Mouse (Mus musculus) bone marrow macrophage, adult 2 months (primary cell): ENCODE data around the gene Hspb9. TPM values are rescaled to one million over a fixed set of nuclear protein-coding genes. Genes with fewer than 3 reads are reported as not detected.

Source experiments
- H3K27ac ChIP-seq: 2 replicates; pipeline ENCODE4 v1.5.1; 2012; ENCODE audit warnings: low read depth, low read length; ENCODE audit not compliant: insufficient read depth
- H3K4me1 ChIP-seq: 2 replicates; pipeline ENCODE4 v1.6.1; 2012; ENCODE audit warnings: low read length; ENCODE audit not compliant: control insufficient read depth, insufficient read depth
- H3K4me3 ChIP-seq: 2 replicates; pipeline ENCODE4 v1.5.1; 2012; ENCODE audit warnings: mild to moderate bottlenecking, low read length, moderate library complexity; ENCODE audit not compliant: insufficient read depth
- CTCF ChIP-seq: IDR thresholded peaks from 2 replicates; pipeline ENCODE4 v1.5.1; 2012; ENCODE audit warnings: low read depth, mild to moderate bottlenecking, low read length, moderate library complexity
- POLR2A ChIP-seq: IDR thresholded peaks from 2 replicates; pipeline ENCODE4 v1.6.1; 2012; ENCODE audit warnings: mild to moderate bottlenecking, low read depth, low read length, borderline replicate concordance
- polyA plus RNA-seq: library from polyadenylated mRNA; stranded (reverse); fragments of >200 nt; gene quantifications from 2 replicates; pipeline ENCODE4 v1.2.4, GENCODE M21; 2012; ENCODE audit not compliant: missing spikeins, insufficient read depth, insufficient read length

Gene Hspb9
- polyA plus RNA-seq, 1 experiment, result not detected

GRCm38 (mm10) chr11:100690389-100690788 lies 23.3 kb upstream of the Hspb9 start:
- no peak for TF ChIP-seq CTCF
- TF ChIP-seq POLR2A, result no peak
- H3K4me1 ChIP-seq, result peaks cover 3% of the 10 kb centered on the region; the same call in 1 of the 2 replicates
- H3K27ac ChIP-seq, result no peak overlapping the region
- no peak overlapping the region for H3K4me3 ChIP-seq

GRCm38 (mm10) chr11:100692164-100692616 lies 21.5 kb upstream of the Hspb9 start, which contains the start of gene Zfp385c:
Gene Zfp385c (minus strand): TSS chr11:100692455.
- TF ChIP-seq POLR2A (no peak), CTCF (no peak)
- Histone ChIP-seq H3K27ac (no peak within 1 kb of the TSS), H3K4me3 (peak within 1 kb of the TSS; percentile 37), H3K4me1 (peaks cover 3% of the 10 kb centered on the region; the same call in 1 of the 2 replicates)

- H3K4me3 ChIP-seq, result no peak overlapping the region
- TF ChIP-seq CTCF (no peak), POLR2A (no peak)
- H3K4me1 ChIP-seq, result peaks cover 3% of the 10 kb centered on the region; the same call in 1 of the 2 replicates
- no peak overlapping the region for H3K27ac ChIP-seq
Observed at GRCm38 (mm10) chr11:100693154-100693553, 20.5 kb upstream of the Hspb9 start.

DNA sequence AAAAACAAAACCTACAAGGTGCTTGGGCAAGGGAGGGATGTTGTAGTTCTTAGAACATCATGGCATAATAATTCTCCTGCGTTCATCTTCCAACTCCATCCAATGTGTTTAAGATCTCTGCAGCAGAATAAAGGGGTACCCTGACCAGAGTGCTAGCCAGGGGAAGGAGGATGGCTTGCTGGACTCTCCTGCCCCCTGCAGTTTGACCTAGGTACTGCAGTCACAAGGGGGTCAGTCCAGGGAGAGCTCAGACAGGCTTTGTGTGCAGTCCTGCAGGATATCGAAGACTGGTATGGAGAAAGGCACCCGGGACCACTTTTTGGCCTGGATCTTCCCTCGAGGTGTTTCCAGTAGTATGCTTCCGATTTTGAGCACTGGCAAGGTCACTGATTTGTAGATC lies 18.7 kb upstream of the Hspb9 start:
- TF ChIP-seq POLR2A (no peak), CTCF (peak; percentile 63; the same call in 1 of the 2 replicates)
- Histone ChIP-seq H3K4me3 (no peak overlapping the region), H3K27ac (no peak overlapping the region), H3K4me1 (peaks cover 3% of the 10 kb centered on the region; the same call in 1 of the 2 replicates)

DNA sequence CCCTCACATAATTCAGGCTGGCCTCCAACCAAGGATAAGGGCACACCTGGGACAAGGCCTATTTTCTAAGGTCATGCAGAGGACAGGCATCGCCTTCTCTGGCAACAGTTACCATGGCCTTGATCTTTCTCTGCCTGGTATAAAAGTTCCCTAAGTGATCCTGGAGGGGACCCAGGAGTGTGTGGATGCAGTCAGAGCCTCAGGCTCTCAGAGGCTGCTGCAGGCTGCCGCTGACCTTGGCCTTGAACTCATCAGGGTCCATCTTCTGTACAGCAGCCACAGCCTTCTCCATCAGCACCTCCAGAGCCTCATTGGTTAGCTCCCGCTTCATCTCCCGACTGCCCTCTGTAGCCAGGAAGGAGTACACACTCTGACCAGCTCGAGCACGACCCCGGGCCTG lies 15.7 kb upstream of the Hspb9 start:
- no peak overlapping the region for H3K27ac ChIP-seq
- no peak overlapping the region for H3K4me3 ChIP-seq
- H3K4me1 ChIP-seq, result peaks cover 9% of the 10 kb centered on the region
- TF ChIP-seq CTCF (no peak), POLR2A (no peak)

DNA sequence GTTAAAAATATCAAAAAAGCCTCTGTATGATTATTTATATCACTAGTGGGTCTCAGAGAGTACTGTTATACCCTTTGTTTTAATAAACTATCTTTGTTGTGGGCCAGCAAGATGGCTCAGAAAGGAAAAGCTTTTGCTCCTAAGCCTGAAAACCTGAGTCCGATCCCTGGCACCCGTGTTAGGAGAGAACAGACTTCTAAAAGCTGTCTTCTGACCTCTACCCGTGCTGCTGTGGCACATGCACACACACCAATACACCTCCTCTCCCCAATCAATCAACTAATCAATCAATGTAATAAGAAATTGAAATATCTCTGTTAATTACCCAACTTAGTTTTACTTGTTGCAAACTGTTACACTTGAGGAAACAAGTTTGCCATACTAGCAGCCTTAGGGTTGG lies 12.9 kb upstream of the Hspb9 start:
- TF ChIP-seq POLR2A (no peak), CTCF (no peak)
- H3K4me3 ChIP-seq, result no peak overlapping the region
- H3K27ac ChIP-seq, result no peak overlapping the region
- peaks cover 17% of the 10 kb centered on the region for H3K4me1 ChIP-seq

DNA sequence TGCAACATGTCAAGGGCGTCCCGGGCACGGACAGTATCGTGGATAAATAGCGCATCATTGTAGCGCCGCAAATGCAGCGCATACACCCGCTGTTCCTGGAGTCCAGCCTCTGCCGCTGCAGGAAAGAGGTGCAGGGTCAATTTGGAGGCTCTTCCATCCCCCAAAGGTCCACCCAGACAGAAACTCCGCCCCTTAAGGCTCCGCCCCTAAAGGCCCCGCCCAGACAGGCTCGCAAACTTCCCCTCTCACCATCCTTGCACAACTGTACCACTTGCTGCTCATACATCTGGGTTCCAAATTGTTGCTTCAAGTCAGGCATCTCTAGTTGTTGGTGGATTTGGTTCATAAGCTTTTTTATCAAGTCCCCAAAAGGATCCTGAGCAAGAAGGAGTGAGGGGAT lies 12.3 kb upstream of the Hspb9 start:
- no peak for TF ChIP-seq POLR2A
- no peak for TF ChIP-seq CTCF
- no peak overlapping the region for H3K27ac ChIP-seq
- H3K4me1 ChIP-seq, result peaks cover 17% of the 10 kb centered on the region
- H3K4me3 ChIP-seq, result no peak overlapping the region

DNA sequence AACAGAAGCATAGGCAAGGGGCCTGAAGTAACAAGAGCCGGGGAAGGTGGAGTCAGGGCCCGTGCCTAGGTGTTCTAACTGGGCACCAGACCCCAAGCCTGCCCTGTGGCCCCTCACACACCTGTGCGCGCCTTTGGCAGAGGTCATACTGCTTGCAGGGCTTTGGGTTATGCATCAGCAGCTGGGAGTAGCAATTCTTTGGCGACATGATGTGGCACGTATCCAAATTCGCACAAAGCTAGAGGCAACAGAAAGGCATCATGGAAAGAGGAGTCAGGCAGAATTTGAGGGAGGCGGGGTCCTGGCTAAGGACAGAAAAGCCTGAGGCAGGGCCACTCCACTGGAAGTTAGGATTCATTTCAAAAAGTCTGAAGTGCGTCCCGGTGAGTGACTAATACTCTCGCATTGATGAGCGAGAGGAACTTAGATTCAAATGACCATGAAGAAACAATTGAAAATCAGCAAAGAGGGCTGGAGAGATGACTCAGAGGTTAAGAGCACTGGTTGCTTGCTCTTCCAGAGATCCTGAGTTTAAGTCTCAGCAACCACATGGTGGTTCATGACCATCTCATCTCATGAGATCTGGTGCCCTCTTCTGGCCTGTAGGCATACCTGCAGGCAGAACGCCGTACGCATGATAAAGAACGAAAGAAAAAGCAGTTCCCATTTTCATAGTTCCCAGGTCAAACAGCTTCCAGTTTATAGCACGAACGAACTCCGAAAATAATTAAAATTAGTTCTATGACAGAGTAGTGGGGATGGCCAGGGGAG lies 11.4 kb upstream of the Hspb9 start:
- TF ChIP-seq CTCF, result no peak
- Histone ChIP-seq H3K27ac (peak overlapping the region; percentile 28), H3K4me3 (peak overlapping the region; percentile 73), H3K4me1 (peaks cover 17% of the 10 kb centered on the region)

GRCm38 (mm10) chr11:100702906-100703305 lies 10.7 kb upstream of the Hspb9 start:
- Histone ChIP-seq H3K4me1 (peaks cover 17% of the 10 kb centered on the region), H3K27ac (peak overlapping the region; percentile 28), H3K4me3 (peak overlapping the region; percentile 73)
- TF ChIP-seq CTCF, result no peak
- no peak for TF ChIP-seq POLR2A

- Histone ChIP-seq H3K27ac (no peak overlapping the region), H3K4me1 (peaks cover 17% of the 10 kb centered on the region), H3K4me3 (peak overlapping the region; percentile 73)
- TF ChIP-seq POLR2A, result no peak
- no peak for TF ChIP-seq CTCF
Observed at GRCm38 (mm10) chr11:100703366-100703765, 10.3 kb upstream of the Hspb9 start.
